Mouse (Mus musculus) activated CD4-positive, CD25-positive, alpha-beta regulatory T cell, adult 4 months (primary cell): Measurements from ENCODE around the gene Alyref. TPM values are rescaled to one million over a fixed set of nuclear protein-coding genes. Genes with fewer than 3 reads are reported as not detected.
A peak's percentile ranks its signal among the peaks of the same experiment; 100 is the strongest.

ENCODE experiments used
- ATAC-seq: one replicate; pipeline ENCODE4 v1.8.0; 2017
- polyA plus RNA-seq, 2 experiments: library from polyadenylated mRNA; unstranded; fragments of 100-300 nt; shearing (Covaris generic); gene quantifications; one replicate each; pipeline ENCODE4 v1.2.1; 2017

Gene Alyref
- polyA plus RNA-seq, 2 experiments from 2014 or later = 18.9 to 51.6 TPM

DNA sequence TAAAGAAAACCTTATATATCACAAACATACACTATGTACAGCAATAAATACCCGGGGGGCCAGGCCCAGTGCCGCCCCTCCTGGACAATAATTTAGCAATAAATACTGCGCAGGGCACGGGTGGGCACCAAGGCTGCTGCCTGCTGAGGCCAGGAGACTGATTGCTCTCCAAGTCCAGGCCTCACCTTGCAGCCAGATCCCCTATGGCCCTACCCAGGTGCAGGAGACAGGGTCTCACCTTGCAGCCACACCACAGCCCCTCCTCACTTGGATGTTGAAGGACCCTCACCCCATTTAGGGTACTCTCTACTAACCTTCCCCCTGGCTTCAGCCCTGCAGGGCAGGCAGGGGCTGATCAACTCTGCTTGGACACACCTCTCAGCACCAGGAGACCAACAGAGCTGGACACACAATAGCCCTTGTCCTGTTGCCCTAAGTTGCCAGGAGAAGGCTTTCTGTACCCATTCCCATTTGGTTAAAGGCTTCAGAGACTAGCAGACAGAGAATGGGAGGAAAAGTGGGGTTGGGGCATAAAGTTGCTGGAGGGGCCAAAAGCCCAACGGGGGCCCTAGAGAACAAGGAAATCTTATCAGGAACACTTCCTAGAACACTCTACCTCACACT lies 27.1 kb upstream of the Alyref start, which contains the start of gene Sirt7:
TSS of gene Sirt7 (minus strand) at position 89 of the 624 bp plus-strand sequence.
- ATAC-seq = no peak

DNA sequence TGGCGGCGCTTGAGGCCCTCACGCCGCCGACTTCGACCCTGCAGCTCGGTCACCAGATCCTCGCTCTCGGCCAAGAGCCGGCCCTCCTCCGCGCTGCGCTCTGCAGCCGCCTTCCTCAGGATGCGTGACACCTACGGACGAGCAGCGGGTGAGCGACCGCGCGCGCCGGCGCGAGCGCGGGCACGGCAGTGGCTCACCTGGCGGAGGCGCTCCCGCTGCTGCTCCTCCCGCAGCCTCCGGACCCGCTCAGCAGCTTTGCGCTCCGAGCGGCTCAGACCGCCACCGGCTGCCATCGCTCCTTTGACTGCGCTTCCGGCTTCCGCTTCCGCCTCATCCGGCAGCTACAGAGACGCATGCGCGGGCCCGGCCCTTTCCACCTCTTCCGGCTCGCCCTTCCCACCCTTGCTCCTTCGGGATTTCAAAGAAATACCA lies 26.5 kb upstream of the Alyref start:
- ATAC-seq = peak; percentile 49

DNA sequence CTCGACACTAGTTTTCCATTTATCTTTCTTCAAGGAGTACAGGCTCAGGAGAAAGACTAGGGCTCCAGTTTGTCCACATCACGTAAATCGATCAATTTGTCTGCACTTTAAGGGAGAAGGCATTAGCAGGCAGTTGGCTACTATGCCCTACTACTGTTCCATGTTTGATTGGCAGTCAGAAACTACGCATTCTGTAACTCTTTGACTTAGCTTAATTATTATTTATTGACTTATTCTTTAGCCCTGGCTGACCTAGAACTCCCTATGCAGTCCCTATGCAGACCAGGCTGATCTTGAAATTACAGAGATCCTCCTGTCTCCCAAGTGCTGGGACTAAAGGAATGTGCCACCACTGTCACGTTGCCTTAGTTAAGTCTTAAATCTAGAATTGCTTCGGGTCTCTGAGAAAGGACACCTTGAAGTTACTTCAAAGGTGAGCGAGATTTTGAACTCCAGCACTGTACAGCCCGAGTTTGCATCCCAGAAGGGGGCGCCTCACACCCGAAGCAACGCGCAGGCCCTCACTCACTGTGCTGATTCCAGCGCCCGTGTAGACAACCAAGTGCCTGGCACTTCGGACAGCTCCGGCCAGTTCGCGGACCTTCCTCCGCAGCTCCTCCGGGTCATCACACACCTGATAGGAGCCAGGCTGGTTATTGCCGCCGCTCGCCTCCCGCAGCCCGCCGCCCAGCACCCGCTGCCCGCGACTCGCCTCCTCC lies 26.0 kb upstream of the Alyref start:
- ATAC-seq = peak; percentile 44

DNA sequence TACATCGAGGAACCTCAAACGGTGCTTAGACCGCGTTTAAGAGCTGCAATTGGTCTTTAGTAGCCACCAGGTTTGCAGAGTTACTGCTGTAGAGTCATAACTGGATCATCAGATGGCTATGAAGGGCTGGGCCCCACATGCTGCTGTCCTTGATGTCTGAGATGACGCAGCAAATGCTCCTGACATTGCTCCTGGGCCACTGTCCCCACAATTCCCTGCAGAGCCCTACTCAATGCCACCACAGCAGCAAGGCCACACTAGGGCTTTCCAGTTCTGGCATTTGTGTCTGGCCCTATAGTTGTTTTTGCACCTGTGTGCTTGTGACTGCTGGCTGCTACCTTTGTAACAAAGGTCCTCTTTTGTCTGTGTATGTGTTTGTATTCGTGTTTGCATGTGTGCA lies 24.6 kb upstream of the Alyref start:
- no peak for ATAC-seq

DNA sequence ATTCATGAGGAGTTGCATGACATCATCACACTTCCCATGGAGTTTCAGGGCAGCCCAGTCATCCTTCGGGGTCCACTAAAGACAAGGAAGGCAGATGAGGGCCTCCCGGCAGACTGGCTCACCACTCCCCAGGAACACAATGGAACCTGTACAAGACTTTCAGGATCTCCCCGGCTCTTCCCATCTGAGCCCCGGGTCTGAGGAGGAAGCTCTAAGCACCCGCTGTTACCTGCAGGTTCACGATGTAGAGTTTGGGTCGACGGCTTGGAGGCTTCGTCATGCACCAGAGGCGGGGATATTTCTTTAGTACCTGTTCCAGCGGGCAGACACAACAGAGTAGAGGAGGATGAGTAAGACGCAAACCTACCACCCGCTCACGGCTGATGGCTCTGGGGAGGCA lies 22.0 kb upstream of the Alyref start:
- no peak for ATAC-seq

DNA sequence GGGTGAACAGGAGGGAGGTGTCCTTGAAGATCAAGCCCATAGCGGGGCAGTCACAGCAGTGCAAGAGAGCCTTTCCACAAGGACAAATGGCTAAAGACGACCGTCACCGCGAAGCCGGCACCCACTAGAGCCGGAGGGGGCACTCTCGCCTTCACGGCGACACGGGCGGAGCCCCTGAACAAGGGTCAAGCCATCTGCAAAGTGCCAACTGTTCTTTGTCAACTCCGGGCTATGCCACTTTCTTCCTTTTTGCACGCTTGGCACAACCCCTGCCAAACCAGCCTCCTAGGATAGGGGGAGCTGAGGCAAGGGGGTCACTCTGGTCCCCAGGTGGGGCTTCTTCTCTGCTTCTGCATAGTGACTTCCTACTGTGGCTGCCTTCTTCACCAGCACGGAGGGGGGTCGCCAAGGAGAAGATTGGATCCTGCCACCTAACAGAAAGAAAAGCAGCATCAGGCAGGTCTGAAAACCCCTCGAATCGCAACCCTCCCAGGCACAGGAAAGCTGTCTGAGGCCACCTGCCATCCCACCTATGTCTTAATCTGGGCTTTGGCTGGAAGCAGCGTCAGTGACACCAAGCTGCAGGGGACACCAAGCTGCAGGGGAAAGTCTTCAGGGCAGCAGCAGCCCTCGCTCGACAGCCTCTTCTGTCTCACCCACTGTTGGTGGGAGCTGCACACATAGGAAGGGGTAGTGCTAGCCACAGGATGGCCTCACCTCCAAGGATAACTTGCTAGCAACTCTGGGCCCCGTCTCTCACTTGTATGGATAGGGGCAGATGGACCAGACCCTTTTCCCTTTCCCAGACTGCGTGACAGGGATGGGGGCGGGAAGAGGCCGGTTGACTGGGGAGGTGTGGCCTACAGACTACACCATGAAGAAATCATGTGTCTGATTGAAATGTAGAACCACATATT lies 20.7 kb upstream of the Alyref start:
- no peak for ATAC-seq

DNA sequence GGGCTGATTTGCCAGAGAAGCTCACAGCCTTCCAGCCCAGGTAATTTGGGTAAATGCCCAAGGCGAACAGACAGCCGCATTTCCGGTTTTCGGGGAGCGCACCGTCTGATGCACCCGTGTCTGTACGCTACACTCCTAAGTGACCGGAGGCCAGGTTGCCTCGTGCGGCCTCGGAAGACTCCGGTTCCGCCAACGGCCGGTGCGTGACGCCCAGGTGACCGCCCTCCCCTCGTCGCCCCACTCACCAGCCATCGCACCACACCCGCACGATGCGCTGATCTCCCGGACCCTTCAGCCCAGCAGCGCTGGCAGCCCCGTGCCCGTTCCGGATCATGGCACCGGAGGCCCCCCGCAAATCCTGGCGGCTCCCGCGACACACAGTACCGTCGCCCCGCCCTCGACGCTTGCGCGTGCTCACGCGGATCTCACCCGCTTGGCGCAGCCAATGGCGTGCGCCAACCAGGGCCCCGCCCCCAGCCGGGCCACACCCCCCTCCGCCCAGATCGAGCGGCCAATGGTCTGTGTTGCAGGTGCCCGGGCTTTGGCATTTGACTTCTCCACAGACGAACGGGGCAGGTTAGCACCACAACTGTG lies 19.5 kb upstream of the Alyref start, which contains the start of gene Pcyt2:
TSS of gene Pcyt2 (minus strand) at position 418 of the 594 bp plus-strand sequence.
- peak; percentile 90 for ATAC-seq

DNA sequence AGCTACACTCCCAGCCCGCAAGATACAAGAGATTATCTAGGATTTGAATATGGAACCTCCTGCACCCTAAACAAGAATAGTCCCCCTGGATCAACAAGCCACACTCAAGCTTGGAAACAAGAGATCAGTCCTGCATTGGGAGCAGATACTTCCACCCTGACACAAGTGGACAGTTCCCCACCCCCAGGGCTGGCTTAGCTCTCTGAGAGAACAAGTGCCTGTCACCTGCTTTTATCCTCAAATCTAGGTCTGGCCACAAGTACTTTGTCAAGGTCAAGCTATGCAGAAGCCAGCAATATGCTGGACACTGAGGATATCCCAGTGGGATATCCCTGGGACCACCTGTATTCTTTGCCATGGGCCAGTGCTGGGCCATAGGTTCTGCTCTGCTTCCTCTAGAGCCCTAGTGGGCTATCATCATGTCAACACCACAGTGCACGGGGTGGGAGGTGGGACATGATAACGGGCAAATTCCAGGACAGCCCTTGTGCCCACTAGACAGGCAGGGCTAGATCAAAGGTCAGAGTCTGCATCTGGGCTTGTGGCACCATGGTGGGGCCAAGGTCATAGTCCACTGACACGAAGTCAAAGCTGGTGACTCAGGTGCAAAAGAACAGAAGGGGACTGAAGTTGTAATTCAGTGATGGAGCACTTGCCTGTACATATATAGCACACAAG lies 18.6 kb upstream of the Alyref start:
- ATAC-seq = no peak

DNA sequence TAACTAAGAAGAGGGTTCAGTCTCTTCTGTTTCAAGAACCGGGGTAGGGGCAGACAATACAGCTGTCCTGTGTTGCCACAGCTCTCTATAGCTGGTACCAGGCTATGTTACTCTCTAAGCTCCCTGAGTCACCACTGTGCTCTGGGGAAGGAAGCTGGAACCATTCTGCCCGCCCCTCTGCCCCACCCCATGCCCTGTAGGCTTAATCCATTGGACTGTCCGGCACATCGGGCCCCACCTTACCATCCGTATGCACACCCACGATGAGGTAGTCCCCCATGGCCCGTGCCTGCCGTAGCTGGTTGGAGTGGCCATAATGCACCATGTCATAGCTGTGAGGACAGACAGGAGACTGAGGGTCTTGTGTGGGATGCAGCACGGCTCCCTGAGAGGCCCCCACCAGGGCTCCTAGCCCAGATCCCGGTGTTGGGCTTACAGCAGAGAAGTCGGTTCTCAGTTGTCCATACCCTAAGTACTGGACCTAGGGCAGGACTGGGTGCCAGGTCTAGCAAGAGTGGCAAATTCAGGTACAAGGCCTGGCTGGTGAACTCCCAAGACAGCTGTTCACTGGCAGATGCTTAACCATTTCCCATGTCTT lies 17.5 kb upstream of the Alyref start:
- no peak for ATAC-seq

DNA sequence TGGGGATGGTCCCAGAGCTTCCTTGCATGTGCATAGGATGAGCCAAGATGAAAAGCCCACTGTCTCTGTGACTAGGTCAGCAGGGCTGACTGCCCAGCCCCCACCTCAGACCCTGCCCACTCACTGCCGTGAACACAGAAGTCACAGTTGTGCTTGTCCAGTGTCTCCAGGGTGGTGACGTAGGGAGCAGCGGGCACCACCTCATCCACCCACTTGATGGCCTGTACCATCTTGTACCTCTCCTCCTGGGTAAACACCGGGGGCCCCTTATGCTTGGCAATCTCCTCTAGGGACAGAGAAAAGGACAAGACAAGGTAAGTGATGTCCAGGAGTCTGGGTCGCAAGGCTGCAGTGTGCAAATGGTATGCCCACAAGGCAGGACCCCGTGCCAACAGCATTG lies 17.0 kb upstream of the Alyref start:
- no peak for ATAC-seq

DNA sequence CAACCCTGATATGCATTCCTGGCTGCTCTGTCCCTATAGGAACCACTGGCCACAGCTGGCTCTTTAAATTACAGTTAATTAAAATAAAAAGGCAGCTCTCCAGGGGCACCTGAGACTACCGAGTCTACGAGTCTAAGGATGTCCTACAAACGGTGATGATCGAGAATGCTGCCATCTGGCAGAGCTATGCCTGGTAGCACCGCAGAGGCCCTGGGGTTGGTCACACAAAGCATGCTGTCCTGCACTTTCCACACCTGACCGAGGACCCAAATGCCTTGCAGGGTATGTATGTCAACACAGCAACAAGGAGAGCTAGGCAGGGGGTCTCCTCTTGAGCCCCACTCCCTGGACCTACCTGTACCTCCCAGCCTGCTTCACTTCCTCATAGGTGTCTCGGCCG lies 15.8 kb upstream of the Alyref start:
- no peak for ATAC-seq

DNA sequence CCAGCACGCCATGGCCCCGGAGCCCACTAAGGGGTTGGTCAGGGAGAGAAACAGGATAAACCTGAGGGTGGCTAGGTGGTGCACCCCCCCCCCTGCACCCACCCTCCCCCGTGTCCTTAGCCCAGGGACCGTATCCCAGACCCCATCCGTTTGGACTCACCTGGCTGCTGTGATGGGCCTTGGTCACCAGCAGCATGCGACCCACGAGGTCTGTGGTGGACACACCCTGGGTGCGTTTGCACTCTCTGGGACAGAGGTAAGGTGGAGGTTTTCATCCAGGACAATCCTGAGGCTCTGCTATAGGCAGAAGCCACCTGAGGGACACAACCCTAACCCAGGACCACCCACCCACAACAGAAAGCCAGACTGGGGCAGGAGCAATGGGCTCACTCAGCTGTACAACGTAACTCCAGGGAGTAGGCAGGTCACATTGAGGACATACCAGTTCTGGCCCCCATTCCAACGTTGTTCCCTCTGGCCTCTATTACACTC lies 15.4 kb upstream of the Alyref start:
- no peak for ATAC-seq

DNA sequence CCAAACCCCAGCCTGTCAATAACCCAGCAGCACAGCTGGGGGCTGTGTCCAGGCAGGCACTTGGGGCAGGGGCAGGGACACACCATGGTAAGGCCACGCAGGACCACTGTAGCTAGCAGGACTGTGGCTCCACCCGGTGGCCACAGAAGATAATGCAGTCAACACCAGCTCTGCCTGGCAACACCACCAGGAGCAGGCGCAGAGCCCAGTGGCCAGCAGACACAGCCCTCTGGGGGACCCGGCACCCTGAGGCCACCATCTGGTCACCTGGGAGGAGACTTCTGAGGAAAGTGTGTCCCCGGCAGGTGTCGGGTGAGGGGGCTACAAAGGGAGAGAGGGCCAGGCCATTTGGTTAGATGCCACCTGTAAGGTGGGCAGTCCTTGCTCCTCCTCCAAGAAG lies 14.6 kb upstream of the Alyref start:
- ATAC-seq = peak; percentile 51

DNA sequence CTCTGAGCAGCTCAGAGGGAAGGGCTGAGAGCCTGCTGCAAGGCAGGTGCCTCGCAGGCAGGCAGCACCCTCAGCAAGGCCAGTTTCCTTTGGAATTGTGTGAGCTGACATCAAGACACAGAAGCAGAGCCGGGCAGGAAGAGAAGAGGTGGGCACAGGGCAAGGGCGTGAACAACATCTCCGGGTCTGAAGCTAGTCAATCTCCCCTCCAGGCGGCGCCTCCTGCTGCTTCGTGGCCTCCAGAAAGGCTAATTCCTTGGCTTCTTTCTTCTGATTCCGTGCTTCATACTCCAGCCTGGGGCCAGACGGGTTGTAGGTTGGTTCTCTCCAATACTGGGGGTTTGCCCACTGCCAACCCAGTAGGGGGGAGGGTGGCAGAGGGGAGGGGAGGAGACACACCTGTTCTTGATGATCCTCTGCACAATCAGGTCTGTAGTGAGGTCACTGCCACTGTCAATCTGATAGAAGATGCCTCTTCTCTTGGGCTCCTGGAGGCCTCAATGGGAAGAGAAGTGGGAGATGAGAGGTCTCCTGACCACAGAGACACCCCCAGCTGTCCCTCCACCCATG lies 12.4 kb upstream of the Alyref start:
- no peak for ATAC-seq

DNA sequence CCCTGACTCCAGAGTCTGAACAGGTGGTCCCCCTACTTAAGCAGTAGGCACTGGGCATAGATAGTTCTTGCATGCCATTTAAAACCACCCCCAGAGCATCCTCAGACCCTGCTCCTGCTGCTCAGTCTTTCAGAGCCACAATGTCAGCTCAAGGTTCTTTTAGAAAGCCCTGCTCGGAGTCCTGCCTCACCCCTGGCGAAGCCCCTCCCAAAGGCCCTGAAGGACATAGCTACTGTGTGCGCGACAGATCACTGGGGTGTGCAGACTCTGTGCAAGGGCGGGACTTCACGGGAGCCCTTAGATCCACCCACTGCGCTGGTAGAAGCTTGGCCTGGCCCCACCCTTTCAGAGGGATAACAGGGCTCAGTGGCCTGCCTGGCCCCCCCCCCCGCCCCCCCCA lies 11.1 kb upstream of the Alyref start:
- ATAC-seq = no peak

DNA sequence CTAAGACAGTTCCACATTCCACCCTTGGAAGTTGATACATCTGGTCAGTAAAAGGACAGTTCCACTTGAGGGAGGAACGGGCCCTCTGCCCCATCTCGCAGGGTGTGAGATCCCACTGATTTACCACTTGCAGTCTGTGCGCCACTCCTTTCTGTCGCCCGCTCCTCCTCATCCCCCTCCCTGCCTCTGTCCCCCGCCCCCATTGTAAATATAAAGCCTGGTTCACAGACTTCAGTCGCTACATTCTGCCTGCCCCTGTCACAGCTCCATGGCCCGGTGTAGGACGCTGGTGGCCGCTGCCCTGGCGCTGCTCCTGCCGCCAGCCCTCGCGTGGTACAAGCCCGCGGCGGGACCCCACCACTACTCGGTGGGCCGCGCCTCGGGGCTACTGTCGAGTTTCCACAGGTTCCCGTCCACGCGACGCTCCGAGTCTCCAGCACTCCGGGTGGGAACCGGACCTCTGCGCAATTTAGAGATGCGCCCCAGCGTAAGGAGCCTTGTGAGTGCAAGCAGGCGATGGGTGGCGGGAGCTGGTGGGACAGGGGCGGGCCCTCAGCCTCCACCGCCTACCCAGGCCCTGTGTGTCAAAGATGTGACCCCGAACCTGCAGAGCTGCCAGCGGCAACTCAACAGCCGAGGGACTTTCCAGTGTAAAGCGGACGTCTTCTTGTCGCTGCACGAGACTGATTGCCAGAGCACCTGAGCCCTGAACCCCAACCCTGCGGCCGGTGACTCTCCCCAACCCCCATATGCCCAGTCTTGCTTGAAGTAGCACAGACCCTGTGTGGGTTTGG lies 10.3 kb upstream of the Alyref start, which contains the start of gene Npb:
TSS of gene Npb (plus strand) at position 237 of the 794 bp plus-strand sequence.
- no peak for ATAC-seq

DNA sequence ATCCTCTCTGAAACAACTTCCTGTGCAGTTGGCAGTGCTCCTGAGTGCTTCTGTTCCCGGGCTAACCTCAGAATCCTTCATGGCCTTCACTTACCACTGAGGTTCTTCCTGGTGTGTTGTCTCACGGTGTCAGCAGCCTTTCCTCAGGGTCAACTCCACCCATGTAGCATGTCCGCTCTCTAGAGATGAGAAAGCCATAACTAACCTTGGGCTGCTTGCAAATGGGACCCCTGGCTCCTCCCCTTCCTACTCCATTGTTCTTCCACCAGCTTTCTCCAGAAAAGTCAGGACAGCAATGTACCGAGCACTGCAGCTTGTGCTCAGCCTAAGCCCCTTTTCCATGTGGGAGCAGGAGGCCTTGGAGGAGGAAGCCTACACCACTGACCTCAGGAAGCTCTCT lies 8.6 kb upstream of the Alyref start:
- ATAC-seq = no peak

DNA sequence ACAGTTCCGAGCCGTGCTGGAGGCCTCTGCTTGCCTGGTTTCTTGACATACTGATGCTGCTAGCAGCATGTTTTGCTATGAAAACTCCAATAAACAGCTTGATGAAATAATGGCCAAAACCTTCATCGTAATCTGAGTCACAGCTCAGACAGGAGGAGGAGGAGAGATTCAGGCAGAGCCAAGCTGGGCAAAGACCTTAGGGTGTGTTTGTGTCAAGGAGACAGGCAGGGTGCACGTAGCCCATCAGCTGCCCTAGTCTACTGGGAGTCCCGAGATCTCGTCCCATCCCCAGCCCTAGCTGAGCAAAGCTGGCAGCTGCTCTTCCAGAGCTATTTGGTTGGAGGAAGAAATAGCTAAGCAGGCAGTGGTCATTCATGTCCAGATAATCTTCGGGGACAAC lies 7.5 kb upstream of the Alyref start:
- no peak for ATAC-seq

DNA sequence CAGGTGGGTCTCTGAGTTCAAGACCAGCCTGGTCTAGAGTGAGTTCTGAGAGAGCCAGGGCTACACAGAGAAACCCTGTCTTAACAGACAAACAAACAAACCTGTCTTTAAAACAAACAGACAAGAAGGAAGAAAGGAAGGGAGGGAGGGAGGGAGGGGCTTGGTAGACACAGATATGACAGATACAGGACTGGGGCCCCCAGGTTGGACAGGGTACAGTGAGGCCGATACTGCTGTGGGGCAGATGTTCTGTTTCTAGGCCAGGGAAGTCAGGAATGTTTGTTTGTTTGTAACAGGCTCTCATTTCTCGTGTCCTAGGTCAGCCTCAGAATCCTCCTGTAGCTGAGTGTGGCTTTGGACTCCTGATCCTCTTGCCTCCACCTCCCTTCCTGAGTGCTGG lies 5.4 kb upstream of the Alyref start:
- no peak for ATAC-seq

DNA sequence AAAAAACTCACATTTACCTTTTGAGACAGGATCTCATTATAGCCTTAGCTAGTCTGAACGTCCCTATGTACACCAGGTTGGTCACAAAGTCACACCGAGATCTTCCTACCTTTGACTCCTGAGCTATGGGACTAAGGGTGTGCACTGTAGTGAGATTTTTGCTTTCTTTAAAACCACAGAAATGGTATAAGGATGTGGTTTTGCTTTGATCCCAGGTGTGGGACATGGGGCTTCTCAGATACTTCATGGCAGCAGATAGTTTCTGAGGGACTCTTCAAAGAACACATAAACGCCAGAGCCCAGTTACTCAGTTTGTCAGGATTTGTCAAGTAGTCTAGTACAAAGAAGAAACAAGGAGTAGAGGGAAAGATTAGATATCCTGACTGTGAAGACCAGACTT lies 2.6 kb upstream of the Alyref start:
- ATAC-seq = peak; percentile 30
